Mouse (Mus musculus) kidney, adult 10 weeks (tissue): ENCODE results near the gene Slc12a8. TPM values are rescaled to one million over a fixed set of nuclear protein-coding genes. Genes with fewer than 3 reads are reported as not detected.

Source experiments
- polyA plus RNA-seq: library from polyadenylated mRNA; stranded (reverse); fragments of 350-450 nt; fragmentation: Illumina TruSeq; extraction: RNeasy Lipid Tissue Mini Kit (QIAGEN cat#74804); gene quantifications from one replicate; pipeline ENCODE4 v1.2.3, GENCODE M21; 2014; ENCODE audit warnings: low read depth, low replicate concordance

The Slc12a8 gene
- polyA plus RNA-seq = not detected

GRCm38 (mm10) chr16:33516807-33517565 lies at the start of gene Slc12a8:
Gene Slc12a8, plus strand, starts transcription at chr16:33517328.

GRCm38 (mm10) chr16:33684162-33684702 lies 167.1 kb downstream of the Slc12a8 start, which contains the start of gene Heg1:
Gene Heg1, plus strand, starts transcription at chr16:33684370.

Other genes starting within 250 kb of the Slc12a8 start
- 50.1 TPM for gene Zfp148, start 136.5 kb upstream of the Slc12a8 start, polyA plus RNA-seq
- gene Heg1, start 167.0 kb downstream of the Slc12a8 start, polyA plus RNA-seq = 16.2 TPM